Mouse (Mus musculus) embryonic facial prominence, embryonic 11.5 days (tissue): ENCODE measurements around the gene Pacrg. TPM values are rescaled to one million over a fixed set of nuclear protein-coding genes. Genes with fewer than 3 reads are reported as not detected.

ENCODE experiments used
- ATAC-seq: fragments of 200-750 bp; cut with Nextera tagmentation; replicated peaks from 2 replicates; pipeline ENCODE4 v1.8.0; 2017; ENCODE audit warnings: low read depth; ENCODE audit not compliant: insufficient number of reproducible peaks, low FRiP score, low TSS enrichment
- DNase-seq: peaks from one replicate; pipeline ENCODE4 v3.0.0-alpha.2; 2015; ENCODE audit warnings: low spot score
- H3K27ac ChIP-seq: fragments of 300-500 bp; sonication (generic); replicated peaks from 2 replicates; pipeline ENCODE4 v1.5.1; 2014; ENCODE audit warnings: mild to moderate bottlenecking, low read depth, low read length, control low read depth
- H3K27me3 ChIP-seq: fragments of 300-500 bp; sonication (generic); 2 replicates; pipeline ENCODE4 v1.6.1; 2014; ENCODE audit warnings: mild to moderate bottlenecking, low read length, moderate library complexity, mixed read lengths; ENCODE audit not compliant: control insufficient read depth, insufficient read depth
- H3K36me3 ChIP-seq: fragments of 300-500 bp; sonication (generic); replicated peaks from 2 replicates; pipeline ENCODE4 v1.6.1; 2014; ENCODE audit warnings: low read depth, mild to moderate bottlenecking, low read length, moderate library complexity, mixed read lengths; ENCODE audit not compliant: control insufficient read depth, insufficient read depth
- H3K4me1 ChIP-seq: fragments of 300-500 bp; sonication (generic); 2 replicates; pipeline ENCODE4 v1.6.1; 2014; ENCODE audit warnings: low read length, mixed read lengths; ENCODE audit not compliant: control insufficient read depth, insufficient read depth
- H3K4me2 ChIP-seq: fragments of 300-500 bp; sonication (generic); 2 replicates; pipeline ENCODE4 v1.6.1; 2014; ENCODE audit warnings: low read depth, mild to moderate bottlenecking, control low read depth, low read length, moderate library complexity
- H3K4me3 ChIP-seq: fragments of 300-500 bp; sonication (generic); 2 replicates; pipeline ENCODE4 v1.5.1; 2014; ENCODE audit warnings: low read depth, low read length, control low read depth
- H3K9ac ChIP-seq: fragments of 300-500 bp; sonication (generic); replicated peaks from 2 replicates; pipeline ENCODE4 v1.6.1; 2014; ENCODE audit warnings: mild to moderate bottlenecking, control low read depth, low read length
- H3K9me3 ChIP-seq: fragments of 300-500 bp; sonication (generic); replicated peaks from 2 replicates; pipeline ENCODE4 v1.6.1; 2016; ENCODE audit warnings: mild to moderate bottlenecking, low read length, inconsistent platforms, mixed read lengths; ENCODE audit not compliant: control insufficient read depth
- WGBS: fragments of 180-500 bp; shearing (Covaris S2); extraction: QIAGEN DNeasy Blood & Tissue Kit; methylation state at CpG from one replicate; pipeline ENCODE4 v1.1.7; 2014; 5-methylcytosine and 5-hydroxymethylcytosine counted together
- polyA plus RNA-seq: library from polyadenylated mRNA; unstranded; fragments of >200 nt; fragmentation: Nextera tagmentation; extraction: Ambion mirVana; gene quantifications from 2 replicates; pipeline ENCODE4 v1.2.1, GENCODE M21; 2014

Pacrg gene
- polyA plus RNA-seq, 1 experiment from 2014 or later: 3.0 TPM

DNA sequence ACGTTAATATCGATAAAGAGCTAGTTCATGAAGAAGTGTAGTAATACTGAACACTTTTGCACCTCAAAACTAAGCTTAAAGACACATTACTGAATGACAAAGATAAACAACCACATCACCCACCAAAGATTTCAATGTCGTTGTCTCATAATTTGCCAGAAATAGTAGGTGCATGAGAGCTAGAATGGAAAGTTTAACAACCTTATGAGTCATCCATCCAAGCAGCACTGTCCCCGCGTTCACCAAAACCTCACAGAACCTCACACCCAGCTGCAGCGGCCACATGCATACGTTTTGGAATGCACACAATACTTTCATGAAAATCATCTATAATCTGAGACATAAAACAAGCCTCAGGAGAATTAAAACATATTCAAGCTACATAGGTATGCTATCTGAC, 206.3 kb downstream of the Pacrg start:
- H3K9me3 ChIP-seq: no peaks in the 10 kb centered on the region
- DNase-seq (no peak), ATAC-seq (no peak)
- no peak overlapping the region for H3K4me3 ChIP-seq
- H3K4me2 ChIP-seq: no peak overlapping the region
- H3K27me3 ChIP-seq: no peaks in the 10 kb centered on the region
- no peaks in the 10 kb centered on the region for H3K4me1 ChIP-seq
- no peak overlapping the region for H3K27ac ChIP-seq
- H3K9ac ChIP-seq: no peak overlapping the region
- WGBS: 94% methylated on average over 7 of the region's 7 CpGs
- no peaks in the 10 kb centered on the region for H3K36me3 ChIP-seq

DNA sequence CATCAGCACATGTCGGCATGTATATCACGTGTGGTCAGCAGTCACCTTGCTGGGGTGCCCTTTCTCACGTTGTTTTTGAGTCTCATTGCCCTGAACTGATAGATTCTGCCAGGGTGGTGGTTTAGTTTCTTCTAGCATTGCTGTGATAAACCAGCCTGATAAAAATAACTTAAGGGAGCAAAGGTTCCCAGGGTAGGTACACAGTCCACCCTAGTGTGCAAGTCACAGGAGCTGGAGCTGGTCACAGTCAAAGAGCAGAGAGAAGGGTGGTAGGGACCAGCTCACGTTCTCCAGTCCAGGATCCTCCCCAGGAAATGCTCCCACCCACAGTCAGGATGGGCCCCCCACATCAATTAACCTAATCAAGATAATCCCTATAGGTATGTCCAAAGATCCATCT, 211.9 kb downstream of the Pacrg start:
- Histone ChIP-seq H3K4me2 (no peak overlapping the region), H3K9me3 (no peaks in the 10 kb centered on the region), H3K4me1 (no peaks in the 10 kb centered on the region), H3K4me3 (no peak overlapping the region), H3K36me3 (no peaks in the 10 kb centered on the region), H3K27me3 (no peaks in the 10 kb centered on the region), H3K27ac (no peak overlapping the region), H3K9ac (no peak overlapping the region)
- no peak for ATAC-seq
- no peak for DNase-seq
- WGBS: 88% methylated on average over 4 of the region's 4 CpGs

- Histone ChIP-seq H3K4me1 (no peaks in the 10 kb centered on the region), H3K9me3 (no peaks in the 10 kb centered on the region), H3K27me3 (no peaks in the 10 kb centered on the region), H3K9ac (no peak overlapping the region), H3K4me2 (no peak overlapping the region), H3K27ac (no peak overlapping the region), H3K36me3 (no peaks in the 10 kb centered on the region), H3K4me3 (no peak overlapping the region)
- DNase-seq: no peak
- no peak for ATAC-seq
- WGBS: 58% methylated on average over 2 of the region's 2 CpGs
These were observed 212.6 kb downstream of the Pacrg start for GRCm38 (mm10) chr17:10627476-10627875.

GRCm38 (mm10) chr17:10626299-10627095, 213.6 kb downstream of the Pacrg start:
- no peak for DNase-seq
- no peak overlapping the region for H3K4me2 ChIP-seq
- no peaks in the 10 kb centered on the region for H3K4me1 ChIP-seq
- H3K27me3 ChIP-seq: no peaks in the 10 kb centered on the region
- H3K9ac ChIP-seq: no peak overlapping the region
- H3K4me3 ChIP-seq: no peak overlapping the region
- no peak for ATAC-seq
- WGBS: 70% methylated on average over 13 of the region's 13 CpGs
- H3K36me3 ChIP-seq: no peaks in the 10 kb centered on the region
- no peak overlapping the region for H3K27ac ChIP-seq
- H3K9me3 ChIP-seq: no peaks in the 10 kb centered on the region

- Histone ChIP-seq H3K9me3 (no peaks in the 10 kb centered on the region), H3K27me3 (no peaks in the 10 kb centered on the region), H3K4me1 (no peaks in the 10 kb centered on the region), H3K9ac (no peak overlapping the region), H3K4me2 (no peak overlapping the region), H3K27ac (no peak overlapping the region), H3K4me3 (no peak overlapping the region), H3K36me3 (no peaks in the 10 kb centered on the region)
- ATAC-seq: no peak
- no peak for DNase-seq
- 90% methylated on average over 6 of the region's 6 CpGs for WGBS
These were observed 215.2 kb downstream of the Pacrg start for GRCm38 (mm10) chr17:10624699-10625424.

DNA sequence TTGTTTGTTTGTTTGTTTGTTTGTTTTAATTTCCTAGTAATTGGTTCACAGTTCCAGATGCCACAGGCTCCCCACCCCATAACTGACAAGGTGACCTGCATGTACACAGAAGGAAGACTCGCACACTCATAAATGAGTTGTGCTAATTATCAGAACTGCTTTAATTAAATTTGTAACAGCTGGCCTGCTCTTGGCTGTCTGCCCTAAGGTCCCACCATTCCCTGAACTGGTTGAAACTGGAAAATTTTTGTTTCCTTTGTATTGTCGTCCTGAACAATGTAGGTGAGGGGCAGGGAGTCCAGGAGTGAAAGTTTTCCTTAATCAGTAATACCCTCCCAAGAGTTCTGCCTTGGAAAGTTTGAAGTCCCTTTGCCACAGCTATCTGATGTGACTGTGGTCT, 219.5 kb downstream of the Pacrg start:
- no peak overlapping the region for H3K27ac ChIP-seq
- no peaks in the 10 kb centered on the region for H3K4me1 ChIP-seq
- no peaks in the 10 kb centered on the region for H3K36me3 ChIP-seq
- no peak for DNase-seq
- no peak overlapping the region for H3K4me2 ChIP-seq
- no peaks in the 10 kb centered on the region for H3K27me3 ChIP-seq
- H3K9ac ChIP-seq: no peak overlapping the region
- H3K4me3 ChIP-seq: no peak overlapping the region
- no peaks in the 10 kb centered on the region for H3K9me3 ChIP-seq
- no peak for ATAC-seq
- 65% methylated on average over 2 of the region's 2 CpGs for WGBS

DNA sequence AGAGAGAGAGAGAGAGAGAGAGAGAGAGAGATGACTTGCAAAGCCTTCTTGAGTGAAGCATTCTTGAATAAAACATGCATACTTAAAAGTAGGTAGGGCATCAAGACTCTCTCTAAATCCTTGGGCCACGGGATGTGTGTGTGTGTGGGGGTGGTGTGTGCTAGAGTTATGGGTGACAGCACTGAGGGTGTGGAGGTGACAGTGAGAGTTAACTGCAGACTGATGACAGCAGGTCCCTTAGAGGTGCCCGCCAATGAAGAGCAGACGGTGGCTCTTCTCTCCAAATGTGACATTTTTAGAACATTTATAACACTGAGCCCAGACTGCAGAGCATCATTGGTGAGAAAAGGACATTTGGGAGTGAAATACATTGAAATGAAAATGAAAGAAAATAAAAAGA, 220.2 kb downstream of the Pacrg start:
- Histone ChIP-seq H3K27ac (no peak overlapping the region), H3K9me3 (no peaks in the 10 kb centered on the region), H3K27me3 (no peaks in the 10 kb centered on the region), H3K4me3 (no peak overlapping the region), H3K4me2 (no peak overlapping the region), H3K4me1 (no peaks in the 10 kb centered on the region), H3K36me3 (no peaks in the 10 kb centered on the region), H3K9ac (no peak overlapping the region)
- 88% methylated on average over 3 of the region's 3 CpGs for WGBS
- ATAC-seq: no peak
- DNase-seq: no peak

- DNase-seq (no peak), ATAC-seq (no peak)
- Histone ChIP-seq H3K27me3 (no peaks in the 10 kb centered on the region), H3K36me3 (no peaks in the 10 kb centered on the region), H3K9ac (no peak overlapping the region), H3K27ac (no peak overlapping the region), H3K4me1 (no peaks in the 10 kb centered on the region), H3K4me2 (no peak overlapping the region), H3K9me3 (no peaks in the 10 kb centered on the region), H3K4me3 (no peak overlapping the region)
- 41% methylated on average over 4 of the region's 4 CpGs for WGBS
These were observed 222.5 kb downstream of the Pacrg start for GRCm38 (mm10) chr17:10617656-10618055.
